Mouse (Mus musculus) liver, adult 2 months (tissue): ENCODE data around the gene Tcf20.

ENCODE experiments used
- CTCF ChIP-seq: fragments of 200-500 bp; IDR thresholded peaks from 2 replicates; pipeline ENCODE4 v1.5.1; 2011; ENCODE audit warnings: low read depth, low read length, control low read depth
- POLR2A ChIP-seq: fragments of 200-500 bp; IDR thresholded peaks from 2 replicates; pipeline ENCODE4 v1.6.1; 2011; ENCODE audit warnings: low read length, control low read depth; ENCODE audit not compliant: insufficient read depth; ENCODE audit errors: extremely low read depth

GRCm38 (mm10) chr15:82907306-82907705 is 80.4 kb downstream of the Tcf20 start:
- no peak for TF ChIP-seq CTCF
- no peak for TF ChIP-seq POLR2A
